Mouse (Mus musculus) liver, postnatal 0 days (tissue): ENCODE measurements around the gene Phrf1.

ENCODE experiments used
- CTCF ChIP-seq: sonication (generic); IDR thresholded peaks from 2 replicates; pipeline ENCODE4 v1.5.1; 2016; ENCODE audit warnings: antibody characterized with exemption, low read depth
- EP300 ChIP-seq: IDR thresholded peaks from 2 replicates; pipeline ENCODE4 v1.6.1; 2016; ENCODE audit warnings: antibody characterized with exemption, low read depth, mild to moderate bottlenecking

- TF ChIP-seq CTCF: no peak
- TF ChIP-seq EP300: no peak
Observed at GRCm38 (mm10) chr7:141194830-141195229, 33.8 kb upstream of the Phrf1 start.
